Mouse (Mus musculus): Measurements from ENCODE around the gene Cadm1.

DNA sequence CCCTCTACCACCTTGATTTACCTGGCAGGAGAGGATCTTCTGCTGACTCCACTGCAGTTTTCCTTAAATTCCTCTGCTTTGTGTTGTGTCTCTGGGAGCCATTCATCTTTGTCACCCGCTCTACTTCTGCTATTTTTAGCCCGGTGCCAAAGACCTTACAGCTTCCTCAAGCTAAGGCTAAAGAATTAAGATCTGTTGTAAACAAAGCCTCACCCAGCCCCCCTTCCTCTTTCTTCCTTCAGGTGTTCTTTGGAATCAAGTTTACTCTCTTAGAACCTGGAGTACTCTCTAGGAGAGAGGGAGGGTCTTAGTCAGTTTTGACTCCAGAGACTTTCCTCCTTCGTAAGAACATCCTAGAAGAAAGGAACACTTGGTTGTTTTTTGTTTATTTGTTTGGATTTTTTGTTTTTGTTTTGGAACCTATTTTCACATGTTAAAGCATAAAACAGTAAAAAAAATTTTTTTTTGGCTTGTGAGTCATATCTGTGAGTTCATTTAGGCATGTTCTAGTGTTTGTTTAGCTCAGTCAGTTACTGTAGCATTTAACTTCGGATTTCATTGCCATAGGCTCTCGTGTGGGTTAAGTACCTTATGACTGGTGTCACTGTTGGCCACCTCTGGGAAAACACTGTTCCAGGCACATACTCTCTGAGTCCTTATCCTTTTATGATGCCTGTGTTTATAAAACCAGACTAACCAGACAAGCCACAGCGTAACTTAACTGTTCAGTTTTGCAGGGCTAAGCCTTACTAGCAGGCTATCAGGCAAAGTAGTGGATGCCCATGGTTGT, 51.8 kb downstream of the Cadm1 start:
- TF ChIP-seq CTCF (IDR thresholded peaks at IDR 0.05; ENCODE audit: control insufficient read depth, insufficient read depth, low read length) (no peak), POLR2A (IDR thresholded peaks at IDR 0.05; ENCODE audit: borderline replicate concordance, control insufficient read depth, low read depth, low read length) (no peak)
